Mouse (Mus musculus) urinary bladder, postnatal 10 days (tissue): Measurements from ENCODE around the gene Otulin.

Experiments used
- DNase-seq: peaks from one replicate; pipeline ENCODE4 v3.0.0; 2022; ENCODE audit warnings: low spot score

Otulin gene

DNA sequence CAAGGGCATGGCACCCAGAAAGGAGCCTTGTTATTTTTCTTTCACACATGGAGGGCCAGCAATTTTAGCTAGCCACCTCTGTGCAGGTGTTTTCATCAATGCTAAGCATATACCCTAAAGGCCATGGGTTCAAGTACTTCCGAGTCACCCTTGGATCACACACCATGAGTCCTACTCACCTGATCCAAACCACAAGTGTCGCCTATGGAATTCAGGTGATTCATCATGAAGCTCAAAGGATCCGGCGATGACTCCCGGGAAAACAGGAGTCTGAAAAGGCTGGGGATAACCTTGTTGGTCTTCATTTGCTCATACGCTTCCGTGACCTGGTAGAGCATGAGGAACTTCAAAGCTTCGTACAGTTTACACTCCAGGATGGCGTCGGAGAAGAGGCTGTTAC, 27.4 kb upstream of the Otulin start:
- DNase-seq, result no peak

DNA sequence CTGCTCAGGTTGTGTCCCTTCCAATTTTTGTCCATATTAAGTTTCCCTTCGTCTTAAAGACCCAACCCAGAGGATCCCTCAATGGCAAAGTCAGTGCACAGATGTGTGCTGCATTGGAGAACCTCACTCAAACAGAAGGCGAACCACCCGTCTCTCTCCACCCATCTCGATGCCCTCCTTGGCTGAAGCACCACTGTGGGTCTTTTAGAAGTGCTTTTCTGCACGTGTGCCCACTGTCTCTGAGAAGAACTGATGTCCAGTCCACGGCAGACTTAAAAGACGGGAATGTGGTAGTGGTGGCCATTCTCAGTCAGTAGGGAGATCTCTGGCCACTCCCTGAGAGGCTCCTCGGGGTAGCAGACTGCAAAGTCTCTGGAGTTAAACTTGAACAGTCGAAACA, 26.1 kb upstream of the Otulin start:
- no peak for DNase-seq

DNA sequence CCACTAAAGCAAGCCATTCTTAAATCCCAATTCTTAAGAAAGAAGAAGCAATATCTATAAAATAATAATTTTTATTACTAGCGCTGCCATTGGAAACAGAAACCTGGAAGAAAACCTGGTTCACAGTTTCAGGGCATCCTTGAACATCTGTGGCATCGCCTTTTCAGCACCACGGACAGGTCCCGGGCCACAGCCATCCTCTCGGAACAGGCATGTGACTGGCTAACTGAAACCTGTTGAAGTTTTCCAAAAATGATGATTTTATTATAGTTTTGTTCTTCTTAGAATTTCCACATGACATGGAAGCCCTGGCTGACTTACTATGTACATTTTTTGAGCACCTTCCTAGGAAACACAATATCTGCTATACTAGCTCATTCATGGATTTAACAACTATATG, 24.5 kb upstream of the Otulin start:
- no peak for DNase-seq

DNA sequence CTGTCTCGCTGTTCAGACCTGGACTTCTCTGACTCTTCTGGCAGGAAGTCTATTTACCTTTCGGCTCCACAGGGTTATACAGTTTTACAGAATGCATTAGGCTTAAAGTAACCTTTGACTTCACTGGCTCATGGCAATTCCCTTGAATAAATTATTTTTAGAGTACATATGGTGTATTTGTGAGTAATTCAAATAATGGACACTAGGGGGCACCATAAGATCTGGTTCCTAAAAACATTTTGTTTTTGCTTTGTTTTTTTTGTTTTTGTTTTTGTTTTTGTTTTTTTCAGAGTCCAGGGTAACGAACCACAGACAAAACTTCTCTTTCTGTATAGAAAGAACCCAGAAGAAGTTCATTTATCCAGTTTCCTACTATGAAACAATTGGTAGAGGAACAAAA, 17.2 kb upstream of the Otulin start:
- DNase-seq, result no peak

DNA sequence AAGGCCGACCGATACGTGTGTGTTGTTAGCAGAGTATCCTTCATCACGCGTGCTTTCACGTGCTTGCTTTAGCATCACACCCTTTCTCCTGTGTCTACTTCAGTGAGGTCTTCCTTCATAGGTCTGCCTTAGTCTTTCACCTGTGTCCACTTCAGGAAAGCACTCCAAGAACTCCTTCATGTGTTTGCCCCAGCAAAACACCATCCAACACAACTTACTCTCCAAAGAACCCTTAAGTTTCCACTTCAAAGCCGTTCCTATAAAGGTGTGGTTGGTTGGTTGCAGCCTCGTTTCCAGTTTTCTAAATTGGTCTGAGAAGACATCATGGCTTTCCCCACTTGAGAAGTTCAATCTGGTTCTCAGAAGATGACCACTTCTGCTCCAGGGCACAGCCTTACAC, 16.2 kb upstream of the Otulin start:
- no peak for DNase-seq

DNA sequence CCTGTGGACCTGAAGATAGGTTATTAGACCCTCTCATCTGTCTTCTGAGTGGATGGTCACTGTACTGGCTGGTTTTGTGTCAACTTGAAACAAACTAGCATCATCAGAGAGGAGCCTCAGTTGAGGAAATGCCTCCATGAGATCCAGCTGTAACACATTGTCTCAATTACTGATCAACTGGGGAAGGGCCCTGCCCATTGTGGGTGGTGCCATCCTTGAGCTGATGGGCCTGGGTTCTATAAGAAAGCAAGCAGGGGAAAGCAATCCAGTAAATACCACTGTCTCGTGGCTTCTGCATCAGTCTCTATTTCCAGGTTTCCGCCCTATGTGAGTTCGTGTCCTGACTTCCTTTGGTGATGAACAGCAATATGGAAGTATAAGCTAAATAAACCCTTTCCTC, 14.8 kb upstream of the Otulin start:
- DNase-seq, result no peak

DNA sequence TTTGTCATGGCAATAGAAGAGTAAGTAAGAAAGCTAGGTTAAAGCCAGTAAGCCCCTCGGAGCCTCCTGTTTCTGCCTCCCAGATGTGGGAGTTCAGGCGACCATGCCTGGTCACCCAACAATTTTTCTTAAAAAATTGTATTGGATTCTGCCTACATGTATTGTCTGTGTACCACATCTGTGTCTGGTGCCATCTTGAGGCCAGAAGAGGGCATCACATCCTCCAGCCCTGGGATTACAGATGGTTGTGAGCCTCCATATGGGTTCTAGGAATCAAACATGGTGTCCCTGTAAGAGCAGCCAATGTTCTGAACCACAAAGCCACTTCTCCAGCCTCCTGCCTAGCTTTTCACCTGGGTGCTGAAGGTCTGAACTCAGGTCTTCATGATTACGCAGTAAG, 12.4 kb upstream of the Otulin start:
- no peak for DNase-seq

DNA sequence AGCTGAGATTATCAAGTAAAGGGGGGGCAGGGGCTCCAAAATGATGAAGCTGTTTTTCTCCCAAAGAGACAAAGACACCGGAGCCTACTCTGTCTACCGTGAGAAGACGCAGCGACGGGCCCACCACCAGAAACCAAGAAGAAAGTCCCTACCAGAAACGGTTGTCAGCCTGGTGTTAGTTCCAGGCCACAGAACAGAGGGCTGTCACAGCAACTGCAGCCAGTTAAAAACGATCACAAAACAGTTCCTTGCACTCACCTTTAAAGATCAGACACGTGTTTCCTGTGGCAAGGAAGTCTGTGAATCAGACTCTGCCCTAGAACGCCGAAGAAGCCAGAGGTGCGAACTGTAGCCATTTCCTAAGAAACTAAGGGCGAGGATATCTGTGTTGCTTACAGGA, 10.7 kb upstream of the Otulin start:
- no peak for DNase-seq

DNA sequence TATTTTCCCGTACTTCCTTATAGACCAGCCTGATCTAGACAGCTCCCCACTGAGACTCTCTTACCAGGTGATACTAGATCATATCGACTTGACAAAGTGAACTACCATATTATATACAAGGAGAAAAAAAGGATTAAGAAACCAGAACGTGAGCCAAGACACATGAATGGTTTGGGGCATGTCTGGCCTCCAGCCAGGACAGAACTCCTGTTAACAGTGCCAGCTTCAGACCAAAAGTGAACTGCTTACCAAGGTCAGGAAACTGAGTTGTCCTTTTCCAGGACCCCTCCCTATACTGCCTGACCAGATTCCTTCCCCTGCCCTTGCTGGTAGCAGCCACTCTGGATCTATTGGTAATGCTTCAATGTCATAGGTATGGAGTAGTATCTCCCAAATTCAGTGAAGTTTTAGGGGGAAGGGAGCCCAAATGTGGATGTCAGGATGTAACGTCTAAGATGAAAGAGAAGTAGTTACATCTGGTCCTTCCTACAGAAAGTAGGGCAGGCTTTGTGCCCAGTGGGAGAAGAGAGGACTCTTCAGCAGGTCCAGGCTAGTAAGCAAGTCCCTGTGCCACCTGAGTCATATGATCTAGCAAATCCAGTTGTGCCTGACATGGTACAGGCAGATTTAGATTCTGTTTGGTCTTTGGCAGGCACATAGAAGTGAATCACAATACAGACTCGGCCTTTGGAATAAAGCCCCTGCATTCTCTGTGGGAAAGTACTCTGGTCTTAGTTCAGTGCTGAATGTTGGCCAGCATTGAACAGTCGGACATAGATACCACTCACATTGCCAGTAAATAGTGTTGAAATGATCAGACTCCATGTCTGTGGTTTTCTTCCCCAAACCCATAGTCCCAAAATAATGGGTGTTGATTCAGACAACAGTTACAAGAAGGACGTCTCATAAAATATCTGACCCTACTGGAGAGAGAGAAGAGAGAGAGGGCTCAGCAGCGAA, 3.7 kb upstream of the Otulin start:
- DNase-seq, result no peak

DNA sequence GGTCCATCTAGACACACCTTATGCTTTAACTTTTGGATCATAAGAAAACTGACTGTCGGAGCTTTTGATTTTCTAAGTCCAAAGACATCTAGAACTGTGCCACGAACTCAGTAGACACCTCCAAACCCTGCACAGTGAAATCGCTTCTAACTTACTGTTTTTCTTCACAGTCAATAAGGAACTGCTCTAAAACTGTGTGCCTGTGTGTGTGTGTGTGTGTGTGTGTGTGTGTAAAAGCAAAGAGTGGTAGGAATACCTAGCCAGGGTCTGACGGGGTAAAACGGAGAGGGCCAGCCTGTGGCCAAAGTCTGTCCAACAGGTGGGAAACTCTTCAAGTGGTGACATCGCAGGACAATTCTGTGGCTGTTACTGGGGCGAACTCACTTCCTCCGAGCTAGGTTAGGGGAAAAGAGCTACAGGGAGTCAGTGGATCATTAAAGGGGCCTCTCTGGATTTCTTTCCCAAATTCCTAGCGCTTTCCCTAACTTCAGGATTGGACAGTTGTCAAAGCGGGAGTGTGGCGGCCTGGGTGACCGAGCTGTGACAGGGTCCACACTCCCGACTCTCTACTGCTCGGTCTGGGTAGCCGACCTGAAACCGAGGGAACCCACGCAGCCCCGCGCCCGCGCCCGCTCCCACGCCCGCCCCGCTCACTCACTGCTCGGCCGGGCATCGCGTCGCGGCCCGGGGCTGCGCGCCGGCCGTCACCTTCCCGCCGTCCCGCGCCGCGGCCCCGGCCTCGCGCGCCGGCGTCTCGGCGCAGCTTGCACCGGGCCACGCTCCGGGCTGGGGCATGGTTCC, 493 bp downstream of the Otulin start:
- DNase-seq, result no peak

DNA sequence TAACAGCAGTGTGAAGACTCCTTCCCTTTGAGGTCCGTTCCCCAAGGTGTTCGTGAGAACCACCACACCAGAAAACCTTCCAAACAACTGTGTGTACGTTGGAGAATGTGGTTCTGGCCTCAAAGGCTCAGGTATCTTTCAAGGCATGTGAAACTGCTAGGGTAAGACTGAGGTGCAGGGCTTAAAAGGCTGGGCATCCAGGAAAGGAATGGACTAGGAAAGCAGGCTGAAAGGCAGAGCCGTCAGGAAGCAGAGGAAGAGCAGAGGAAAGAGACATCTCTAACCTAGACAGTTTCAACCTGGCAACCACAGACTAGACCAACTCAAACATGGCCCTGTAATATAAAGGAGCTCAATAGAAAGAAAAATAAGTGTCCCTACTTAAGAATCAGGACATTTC, 1.4 kb downstream of the Otulin start:
- DNase-seq, result no peak

DNA sequence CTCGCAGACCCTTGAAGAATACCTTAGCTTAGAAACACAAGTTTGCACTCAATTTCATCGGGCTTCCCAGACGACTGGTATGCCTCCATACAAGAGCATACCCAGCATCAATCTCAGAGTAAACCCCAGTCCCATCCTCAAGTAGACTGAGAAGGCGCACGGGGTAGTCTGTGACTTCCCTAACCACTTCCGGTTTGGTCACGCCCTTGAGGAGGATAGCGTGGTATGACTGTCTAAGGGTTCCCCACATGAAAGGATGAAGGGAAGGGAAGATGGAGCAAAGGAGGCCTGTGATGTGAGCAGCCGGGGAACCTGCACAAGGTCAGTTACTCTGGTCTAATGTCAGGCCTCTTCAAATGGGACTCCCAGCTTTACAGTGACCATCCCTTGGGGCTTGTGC, 2.7 kb downstream of the Otulin start:
- no peak for DNase-seq

DNA sequence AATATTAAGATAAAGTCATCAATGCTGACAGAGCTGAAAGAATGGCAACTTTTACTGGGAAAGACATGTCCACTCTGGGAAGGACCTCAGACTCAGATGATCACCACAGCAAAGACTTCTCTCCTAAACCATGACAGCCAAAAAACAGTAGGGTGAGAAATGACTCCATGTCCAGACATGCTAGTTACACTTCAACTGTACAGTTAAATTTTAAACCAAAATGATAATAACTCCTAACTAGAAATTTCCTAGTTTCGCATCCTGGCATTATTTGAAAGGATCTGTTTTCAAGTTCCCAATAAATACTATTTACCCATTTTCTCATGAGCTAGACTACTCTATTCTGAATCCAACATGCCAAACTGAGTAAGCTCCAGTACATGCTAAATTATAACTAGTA, 4.2 kb downstream of the Otulin start:
- no peak for DNase-seq

DNA sequence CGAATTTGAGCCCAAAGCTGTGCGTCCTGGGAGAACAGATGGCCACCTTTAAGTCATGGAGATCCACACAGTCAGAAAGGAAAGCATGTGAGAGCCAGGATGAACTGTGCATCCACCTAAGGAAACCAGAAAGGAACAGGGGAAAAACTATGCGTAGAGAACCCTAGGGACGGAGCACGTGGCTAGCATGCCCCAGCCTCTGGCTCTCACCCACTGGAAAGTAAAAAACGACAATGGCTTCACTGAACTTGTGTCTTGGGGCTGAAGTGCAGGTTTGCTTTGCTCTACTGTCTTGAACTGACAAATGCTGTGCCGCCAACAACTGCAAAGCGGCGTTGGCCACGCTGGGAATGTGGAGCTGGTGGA, 4.6 kb downstream of the Otulin start:
- DNase-seq, result no peak

DNA sequence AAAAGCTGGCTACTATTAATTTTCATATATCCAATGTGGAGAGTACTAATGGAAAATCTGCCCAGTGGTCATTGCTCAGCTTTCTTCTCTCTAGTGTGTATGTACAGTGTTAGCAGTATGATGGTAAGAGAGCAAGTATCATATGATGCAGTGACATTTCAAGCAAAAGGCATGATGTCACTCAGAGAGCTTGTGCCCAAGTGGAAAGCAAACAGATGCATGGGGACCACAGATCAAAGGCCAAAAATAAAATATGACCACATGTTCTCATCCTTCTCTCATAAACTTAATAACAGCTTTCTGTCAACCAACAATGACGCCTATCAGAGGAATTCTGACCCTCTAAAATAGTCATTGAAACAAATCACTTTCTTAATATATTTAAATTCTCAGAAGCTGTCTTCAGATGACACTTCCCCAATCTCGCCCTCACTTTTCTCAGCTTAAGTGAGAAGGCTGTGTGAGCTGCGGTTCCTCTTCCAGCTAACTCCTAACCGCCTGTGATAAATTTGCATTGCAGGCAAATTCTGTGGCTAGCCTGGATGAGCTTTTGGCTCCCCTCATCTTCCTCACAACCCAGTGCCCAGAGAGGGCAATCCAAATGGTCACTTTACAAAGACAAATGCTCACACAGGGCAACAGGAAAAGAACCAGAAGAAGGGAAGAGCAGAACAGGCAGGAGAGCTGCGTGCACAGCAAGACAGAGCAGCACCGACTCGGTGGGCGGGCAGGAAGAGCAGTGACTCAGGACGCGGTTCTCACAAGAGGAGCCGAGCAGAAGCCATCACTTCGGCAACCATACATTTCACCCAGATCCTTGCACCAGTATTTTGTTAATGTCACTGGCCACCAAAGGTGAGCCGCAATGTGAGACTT, 5.2 kb downstream of the Otulin start:
- no peak for DNase-seq

DNA sequence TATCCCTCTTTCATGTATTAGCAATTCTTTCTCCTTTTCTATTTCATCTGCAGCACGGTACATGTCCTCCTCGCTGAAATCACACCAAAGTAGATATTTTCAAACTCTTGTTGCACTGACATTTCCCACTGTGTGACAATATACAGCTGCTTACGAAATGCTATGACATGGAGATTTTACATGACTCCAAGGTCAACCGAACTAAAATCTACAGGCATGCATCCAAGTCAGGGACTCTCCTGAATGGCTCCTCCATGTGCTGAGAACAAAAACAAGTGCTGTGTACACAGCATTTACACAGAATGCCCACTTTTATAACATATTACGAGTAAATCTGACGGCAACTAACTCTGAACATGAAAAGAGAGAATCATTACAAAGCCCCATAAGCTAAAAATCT, 7.2 kb downstream of the Otulin start:
- DNase-seq, result no peak

DNA sequence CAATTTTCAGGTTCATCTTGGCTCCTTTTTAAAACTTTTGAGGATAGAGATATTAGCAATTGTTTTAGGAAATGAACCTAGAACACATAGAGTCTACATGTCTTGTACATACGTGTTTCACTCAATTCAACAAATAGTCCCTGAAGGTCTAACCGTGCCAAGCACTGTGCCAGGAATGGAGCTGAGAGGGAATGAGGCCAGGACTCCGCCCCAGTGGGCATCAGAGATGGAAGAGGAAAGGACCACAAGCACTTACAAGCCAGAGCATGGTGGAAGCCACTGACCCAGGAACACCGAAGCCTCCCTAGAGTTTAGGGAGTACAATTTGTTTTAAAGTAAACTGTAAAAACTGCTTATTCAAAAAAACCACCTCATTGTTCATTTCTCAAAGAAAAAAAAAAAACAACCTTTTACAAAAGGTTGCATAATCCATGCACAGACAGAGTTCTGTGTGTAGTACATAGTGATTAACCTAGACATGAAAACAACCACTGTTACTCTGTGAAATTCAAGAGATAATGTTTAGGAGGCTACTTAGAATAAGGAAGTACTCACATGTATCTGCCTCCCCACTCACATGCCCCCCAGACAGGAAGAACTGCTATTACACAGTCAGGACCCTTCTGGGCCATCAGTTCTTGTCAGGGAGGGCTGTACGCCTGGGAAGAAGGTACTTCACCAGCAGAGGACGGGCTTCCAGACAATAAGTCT, 9.9 kb downstream of the Otulin start:
- DNase-seq, result no peak

DNA sequence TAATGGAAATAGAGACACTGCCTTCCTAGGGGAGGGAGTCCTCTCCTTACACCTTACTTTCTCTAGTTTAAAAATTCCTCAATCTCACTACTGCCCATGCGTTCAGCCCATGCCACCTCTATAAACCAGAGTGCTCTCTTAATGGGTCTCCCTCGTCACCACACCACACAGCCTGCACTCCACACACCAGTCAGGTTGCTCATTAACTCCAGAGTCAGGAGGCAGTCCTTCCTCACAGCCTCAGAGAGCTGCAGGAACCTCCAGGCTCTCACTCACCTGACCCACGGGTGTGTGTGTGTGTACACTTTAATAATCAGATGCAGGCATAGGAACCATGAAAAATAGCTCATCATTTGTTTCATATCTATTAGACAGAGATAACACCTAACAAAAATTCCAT, 10.8 kb downstream of the Otulin start:
- no peak for DNase-seq

DNA sequence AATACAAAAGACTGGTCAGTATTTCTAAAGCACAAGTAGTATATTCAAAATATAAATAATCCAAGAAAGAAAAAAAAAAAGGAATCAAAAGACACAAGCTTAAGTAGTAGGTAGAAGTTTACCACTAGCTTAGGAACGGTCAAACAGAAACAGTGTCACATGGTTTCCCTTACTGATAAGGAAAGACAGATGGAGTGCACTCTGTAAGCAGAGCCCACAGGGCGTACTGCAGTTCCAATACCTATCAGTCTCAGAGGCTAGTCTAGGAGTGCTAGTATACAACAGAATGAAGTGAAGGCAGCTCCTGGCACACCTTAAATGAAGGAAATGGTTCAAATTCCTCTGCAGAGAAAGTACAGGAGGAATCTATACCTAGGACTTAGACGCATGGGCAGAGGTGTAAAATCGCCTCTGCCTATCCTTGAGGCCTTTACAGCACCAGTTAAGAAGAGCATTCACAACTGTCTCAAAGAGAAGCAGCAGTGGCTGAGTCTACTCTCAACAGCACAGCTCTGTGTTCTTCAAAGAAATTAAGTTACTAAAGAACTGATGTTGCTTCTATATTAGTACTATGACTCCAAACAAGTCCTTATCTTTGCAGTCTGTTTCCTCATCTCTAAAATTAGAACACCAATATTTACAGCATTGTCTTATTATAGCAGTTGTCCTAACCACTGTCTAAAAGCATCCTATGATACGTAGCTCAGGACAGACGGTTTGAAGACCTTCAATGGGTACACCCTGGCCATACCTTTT, 11.5 kb downstream of the Otulin start:
- DNase-seq, result no peak

DNA sequence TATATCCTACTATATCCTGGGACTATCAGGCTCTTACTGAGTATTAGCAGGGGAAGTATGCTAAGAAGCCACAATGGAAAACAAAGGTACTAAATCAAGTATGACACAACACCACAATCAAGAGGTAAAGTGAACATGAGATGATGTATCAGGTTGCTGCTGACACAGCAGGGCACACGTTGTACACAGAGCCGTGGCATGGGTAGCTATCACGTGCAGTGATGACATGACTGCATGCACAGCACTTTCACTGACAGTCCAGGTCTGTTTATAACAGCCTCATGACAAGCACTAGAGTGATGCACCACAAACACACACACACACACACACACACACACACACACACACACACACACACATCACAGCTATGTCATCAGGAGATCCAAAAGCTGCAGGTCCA, 13.3 kb downstream of the Otulin start:
- DNase-seq, result no peak

DNA sequence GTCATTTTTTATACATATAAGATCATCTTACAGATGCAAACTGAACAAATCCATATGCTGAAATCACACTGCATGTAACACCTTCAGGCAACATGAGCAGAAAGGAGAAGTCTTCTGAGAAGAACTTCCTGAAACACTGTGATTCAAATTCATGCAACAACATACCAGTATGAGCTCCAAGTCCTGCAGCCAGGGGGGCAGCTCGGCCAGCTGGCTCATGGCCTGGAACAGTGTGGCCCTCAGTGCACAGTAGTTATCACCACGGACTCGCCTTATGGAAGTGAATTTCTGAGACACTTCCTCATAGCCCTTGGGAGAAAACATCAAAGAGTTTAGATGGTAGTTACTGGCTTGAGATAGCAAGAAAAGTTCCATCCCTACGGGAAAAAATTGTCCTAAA, 14.3 kb downstream of the Otulin start:
- no peak for DNase-seq
